Mouse (Mus musculus): ENCODE measurements around the gene Casq2.

Casq2 gene

GRCm38 (mm10) chr3:102081862-102082261, 4.4 kb upstream of the Casq2 start:
- in situ Hi-C loops (cut with MboI, MseI): loop anchor here (5.0 to 25.0 kb wide), 2 partner anchors 610 to 730 kb away; no protein-coding TSS in a partner anchor

GRCm38 (mm10) chr3:102083589-102084230, 2.5 kb upstream of the Casq2 start:
- in situ Hi-C loops (cut with MboI, MseI): loop anchor here (5.0 to 25.0 kb wide), 2 partner anchors 609 to 729 kb away; no protein-coding TSS in a partner anchor

GRCm38 (mm10) chr3:102084833-102085491, 1.3 kb upstream of the Casq2 start:
- in situ Hi-C loops (cut with MboI, MseI): loop anchor here (5.0 to 25.0 kb wide), 2 partner anchors 607 to 727 kb away; no protein-coding TSS in a partner anchor

GRCm38 (mm10) chr3:102085719-102086118, 496 bp upstream of the Casq2 start:
- in situ Hi-C loops (cut with MboI, MseI): loop anchor here (25.0 kb wide), 1 partner anchor 727 kb away; no protein-coding TSS in a partner anchor

GRCm38 (mm10) chr3:102094841-102095240, 8.6 kb downstream of the Casq2 start:
- in situ Hi-C loops (cut with MboI, MseI): loop anchor here (25.0 kb wide), 1 partner anchor 717 kb away; no protein-coding TSS in a partner anchor

DNA sequence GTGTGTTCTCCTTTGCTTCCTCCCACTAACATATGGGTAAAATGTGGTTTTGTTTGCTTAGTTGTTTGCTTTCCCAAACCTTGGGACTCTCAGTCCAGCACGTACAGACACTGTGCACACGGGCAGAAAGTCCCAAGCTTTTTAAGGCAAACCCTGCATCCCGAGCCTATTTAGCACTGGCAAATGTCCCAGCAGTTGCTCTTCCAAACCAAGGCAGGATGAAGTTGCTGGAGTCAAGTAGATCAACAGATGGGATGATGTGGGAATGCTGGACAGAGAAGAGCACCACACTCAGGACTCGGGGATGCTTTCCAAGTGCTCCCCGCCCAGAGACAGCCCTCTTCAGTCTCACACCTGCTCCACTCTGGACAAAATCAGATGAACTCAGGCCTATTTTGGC, 9.2 kb downstream of the Casq2 start:
- in situ Hi-C loops (cut with MboI, MseI): loop anchor here (25.0 kb wide), 1 partner anchor 717 kb away; no protein-coding TSS in a partner anchor

DNA sequence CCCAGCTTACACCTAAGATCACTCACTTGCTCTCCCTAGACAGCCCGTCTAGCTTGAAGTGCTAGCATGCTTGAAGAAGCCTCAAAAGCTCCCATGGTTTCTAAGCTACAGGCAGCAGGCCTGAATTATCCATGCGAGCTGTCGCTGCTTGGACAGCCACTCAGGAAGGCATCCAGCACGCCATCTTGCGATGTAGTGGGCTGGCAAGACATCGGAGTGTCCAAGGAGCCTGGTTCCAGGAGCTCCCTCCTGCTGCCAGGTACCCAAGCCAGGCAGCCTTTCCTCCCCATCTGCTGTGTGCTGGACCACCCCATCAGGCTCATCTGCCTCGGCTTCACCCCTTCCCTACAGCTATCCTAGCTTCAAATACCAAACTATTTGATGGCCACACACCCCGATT, 10.2 kb downstream of the Casq2 start:
- in situ Hi-C loops (cut with MboI, MseI): loop anchor here (25.0 kb wide), 1 partner anchor 716 kb away; no protein-coding TSS in a partner anchor

DNA sequence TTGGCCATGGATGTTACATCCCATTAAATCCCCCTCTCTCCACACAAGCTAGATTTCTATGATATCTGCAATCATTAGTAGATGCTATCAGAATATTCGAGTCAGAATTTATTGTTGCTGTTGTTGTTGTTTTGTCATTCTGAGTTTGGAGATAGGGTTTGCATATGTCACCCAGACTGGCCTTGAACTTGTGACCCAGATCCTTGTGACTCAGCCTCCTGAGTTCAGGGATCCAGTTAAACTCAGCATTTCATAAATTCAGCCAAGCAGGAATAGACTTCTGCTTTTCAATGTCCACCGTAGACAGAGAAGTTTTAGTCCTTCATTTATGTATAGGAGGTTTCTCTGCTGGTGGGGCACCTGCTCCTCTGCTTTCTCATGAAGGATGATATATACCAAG, 10.8 kb downstream of the Casq2 start:
- in situ Hi-C loops (cut with MboI, MseI): loop anchor here (25.0 kb wide), 1 partner anchor 715 kb away; no protein-coding TSS in a partner anchor

DNA sequence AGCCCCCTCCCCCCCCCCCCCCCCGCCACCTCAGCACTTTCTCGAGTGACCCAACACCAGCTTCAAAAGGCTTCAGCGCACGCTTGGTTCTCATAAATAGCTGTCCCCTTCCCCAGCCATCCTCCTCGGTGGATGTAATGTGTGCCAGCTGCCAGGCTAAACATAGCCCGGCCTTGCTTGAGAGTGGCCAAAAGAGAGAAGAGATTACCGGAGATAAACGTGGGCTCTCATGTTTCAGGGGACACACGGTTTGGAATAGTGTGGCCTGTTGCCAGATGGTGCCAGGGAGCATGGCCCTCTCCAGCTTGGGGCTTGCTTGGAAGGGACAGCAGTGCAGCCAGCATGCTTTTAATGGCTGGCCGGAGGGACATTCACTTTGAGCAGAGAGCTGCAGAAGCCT, 13.0 kb downstream of the Casq2 start:
- in situ Hi-C loops (cut with MboI, MseI): loop anchor here (25.0 kb wide), 1 partner anchor 713 kb away; no protein-coding TSS in a partner anchor

GRCm38 (mm10) chr3:102099793-102100192, 13.6 kb downstream of the Casq2 start:
- in situ Hi-C loops (cut with MboI, MseI): loop anchor here (25.0 kb wide), 1 partner anchor 713 kb away; no protein-coding TSS in a partner anchor

GRCm38 (mm10) chr3:102101445-102101844, 15.2 kb downstream of the Casq2 start:
- in situ Hi-C loops (cut with MboI, MseI): no loop called here

- in situ Hi-C loops (cut with MboI, MseI): no loop called here
Measured at GRCm38 (mm10) chr3:102103811-102104565, 17.8 kb downstream of the Casq2 start.

- in situ Hi-C loops (cut with MboI, MseI): no loop called here
Measured at GRCm38 (mm10) chr3:102108201-102108600, 22.0 kb downstream of the Casq2 start.

DNA sequence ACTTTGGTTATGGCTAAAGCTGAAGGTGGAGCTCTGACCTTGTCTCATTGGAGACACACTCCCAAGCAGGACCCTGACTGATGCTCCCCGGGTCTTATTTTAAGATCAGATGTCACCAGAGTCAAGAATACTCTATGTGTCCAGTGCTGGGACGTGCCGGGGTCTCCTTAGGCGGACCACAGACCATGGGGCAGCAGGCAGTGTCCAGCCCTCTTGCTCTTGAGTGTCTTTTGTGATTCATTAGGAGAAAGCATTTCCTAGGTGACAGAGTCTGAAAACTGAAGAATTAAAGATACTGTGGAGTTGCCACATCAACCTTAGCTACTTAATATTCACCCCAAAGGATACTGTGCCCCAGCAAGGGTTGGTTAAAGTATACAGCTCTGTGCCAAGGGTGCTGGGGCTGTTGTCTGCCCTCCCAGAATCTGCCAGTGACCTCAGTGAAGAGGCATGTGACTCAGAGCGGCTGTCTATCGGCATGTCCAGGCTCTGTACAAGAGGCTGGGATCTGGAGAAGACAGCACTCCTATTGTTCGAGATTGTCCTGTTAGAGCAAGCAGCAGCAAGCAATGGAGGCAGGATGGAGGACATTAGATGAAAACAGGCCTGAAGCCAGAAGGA, 25.9 kb downstream of the Casq2 start:
- in situ Hi-C loops (cut with MboI, MseI): no loop called here

DNA sequence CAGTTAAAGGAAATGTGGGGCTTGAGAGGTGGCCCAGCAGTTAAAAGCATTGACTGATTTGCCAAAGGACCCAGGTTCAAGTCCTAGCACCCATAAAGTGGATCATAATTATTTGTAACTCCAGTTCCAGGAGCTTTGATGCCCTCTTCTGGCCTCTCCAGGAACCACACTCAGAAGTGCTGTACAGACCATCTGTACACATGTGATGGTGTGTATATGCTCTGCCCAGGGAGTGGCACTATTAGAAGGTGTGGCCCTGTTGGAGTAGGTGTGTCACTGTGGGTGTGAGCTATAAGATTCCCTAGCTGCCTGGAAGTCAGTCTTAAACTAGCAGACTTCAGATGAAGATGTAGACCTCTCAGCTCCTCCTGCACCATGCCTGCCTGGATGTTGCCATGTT, 34.7 kb downstream of the Casq2 start:
- in situ Hi-C loops (cut with MboI, MseI): no loop called here

DNA sequence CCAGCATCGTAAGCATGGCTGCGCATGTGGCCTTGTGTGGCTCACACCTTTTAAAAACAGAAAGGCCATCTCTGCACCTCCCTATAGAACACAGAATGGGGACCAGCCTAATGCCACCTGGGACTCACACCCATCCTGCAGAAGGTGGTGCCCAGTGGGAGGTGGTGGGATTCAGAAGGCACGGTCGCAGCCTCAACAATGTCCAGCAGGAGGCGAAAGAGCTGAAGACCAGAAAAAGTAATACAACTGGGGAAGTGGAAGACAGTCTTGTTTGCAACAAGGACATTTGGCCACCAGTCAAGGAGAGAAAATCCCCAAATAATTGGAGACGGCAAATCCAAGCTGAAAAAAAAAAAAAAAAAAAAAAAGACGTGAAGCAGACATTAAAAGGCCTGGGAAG, 35.8 kb downstream of the Casq2 start:
- in situ Hi-C loops (cut with MboI, MseI): no loop called here

- in situ Hi-C loops (cut with MboI, MseI): no loop called here
Measured at GRCm38 (mm10) chr3:102123654-102124053, 37.4 kb downstream of the Casq2 start.

DNA sequence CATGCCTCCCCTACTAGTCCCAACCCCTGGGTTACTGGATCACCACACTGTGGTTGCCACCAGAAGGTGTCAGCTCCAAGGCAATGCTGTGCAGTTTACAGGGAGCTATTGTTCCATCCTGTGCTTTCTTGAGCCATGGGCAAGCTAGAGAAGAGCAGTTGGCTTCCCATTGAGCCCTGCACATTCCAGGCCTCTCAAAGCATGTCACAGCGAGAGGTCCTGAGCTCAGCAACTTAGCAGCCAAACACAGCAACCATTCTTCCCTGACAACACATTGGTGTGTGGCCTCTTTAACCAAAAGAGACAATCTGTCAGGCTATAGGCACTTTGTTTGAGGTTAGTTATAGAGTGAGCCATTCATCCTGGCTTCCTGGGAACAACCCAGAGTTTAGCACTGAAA, 39.3 kb downstream of the Casq2 start:
- in situ Hi-C loops (cut with MboI, MseI): no loop called here

GRCm38 (mm10) chr3:102127114-102127513, 40.9 kb downstream of the Casq2 start:
- in situ Hi-C loops (cut with MboI, MseI): no loop called here

GRCm38 (mm10) chr3:102128242-102128641, 42.0 kb downstream of the Casq2 start:
- in situ Hi-C loops (cut with MboI, MseI): no loop called here

- in situ Hi-C loops (cut with MboI, MseI): no loop called here
Measured at GRCm38 (mm10) chr3:102130478-102130877, 44.3 kb downstream of the Casq2 start.

Measured in T-helper 1 cell (primary cell).